Mouse (Mus musculus): Measurements from ENCODE around the gene Gpc6.

Gpc6 gene

DNA sequence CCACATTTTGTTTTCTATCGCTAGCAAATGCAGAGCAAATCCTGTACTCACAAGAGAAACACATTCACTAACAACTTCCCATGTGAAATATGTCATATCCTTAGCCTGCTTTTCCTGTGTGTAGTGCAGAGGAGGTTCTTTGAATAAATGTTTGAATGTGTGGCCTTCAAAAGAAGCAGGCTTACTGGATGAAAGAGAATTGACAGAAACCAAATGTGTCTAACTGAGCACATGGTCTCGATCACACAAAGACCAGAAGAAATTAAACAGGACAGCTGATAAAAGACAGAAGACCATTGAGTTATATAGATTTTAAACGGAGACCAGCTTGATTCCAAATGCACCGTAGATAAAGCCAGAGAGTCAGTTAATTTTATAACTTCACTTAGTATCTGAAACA lies 726.2 kb downstream of the Gpc6 start:
- POLR2A ChIA-PET, result no interaction called here
- CTCF ChIA-PET, result no interaction called here

DNA sequence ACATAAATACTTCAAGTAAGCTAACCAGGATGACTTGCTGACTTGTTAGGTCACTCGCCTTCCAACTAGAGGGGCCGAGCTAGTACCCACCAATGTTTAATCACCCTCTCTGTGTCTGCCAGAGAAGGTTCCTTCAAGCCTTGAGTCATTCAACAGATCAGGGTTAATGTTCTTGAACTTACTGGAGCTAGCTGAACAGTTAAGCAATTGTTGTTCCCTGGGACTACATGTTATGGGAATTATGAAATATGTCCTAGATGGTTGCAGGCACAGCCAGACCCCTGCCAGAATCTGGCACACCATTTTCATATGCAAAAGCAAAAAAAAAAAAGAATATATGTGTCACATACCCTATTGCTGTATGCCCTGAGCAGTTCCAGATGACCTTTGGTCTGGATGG lies 726.8 kb downstream of the Gpc6 start:
- ChIA-PET CTCF (no interaction called here), POLR2A (no interaction called here)

GRCm38 (mm10) chr14:117655382-117655781 lies 730.3 kb downstream of the Gpc6 start:
- ChIA-PET CTCF (interaction anchor here in 1 of 4 experiments (0.6 kb wide), 1 partner anchor 1836 kb away, joined by 16 read pairs; no protein-coding TSS in a partner anchor), POLR2A (no interaction called here)

- ChIA-PET CTCF (no interaction called here), POLR2A (no interaction called here)
These were observed 734.2 kb downstream of the Gpc6 start for GRCm38 (mm10) chr14:117659198-117659761.

GRCm38 (mm10) chr14:117662261-117662660 lies 737.1 kb downstream of the Gpc6 start:
- ChIA-PET CTCF (no interaction called here), POLR2A (no interaction called here)

- CTCF ChIA-PET, result no interaction called here
- POLR2A ChIA-PET, result interaction anchor here in 1 of 4 experiments (0.6 kb wide), 1 partner anchor 654 kb away, joined by 3 read pairs; no protein-coding TSS in a partner anchor
These were observed 739.7 kb downstream of the Gpc6 start for GRCm38 (mm10) chr14:117664796-117665195.

DNA sequence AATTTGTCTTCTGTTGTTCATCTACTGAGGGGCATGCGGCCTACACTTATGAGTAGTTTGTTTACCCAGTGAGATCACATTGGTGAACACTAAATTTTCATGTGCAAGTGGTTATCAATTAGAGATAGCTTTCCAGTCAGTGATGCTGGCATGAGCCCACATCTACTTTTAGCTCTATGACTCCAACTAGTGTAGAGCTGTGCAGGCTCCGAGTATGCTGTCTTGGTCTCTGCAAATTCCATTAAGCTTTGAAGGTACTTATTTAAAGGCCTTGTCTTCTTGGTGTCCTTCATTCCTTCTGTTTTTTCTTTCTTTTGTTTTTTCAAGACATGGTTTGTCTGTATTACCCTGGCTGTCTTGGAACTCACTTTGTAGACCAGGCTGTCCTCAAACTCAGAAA lies 741.0 kb downstream of the Gpc6 start:
- POLR2A ChIA-PET, result no interaction called here
- CTCF ChIA-PET, result no interaction called here

- ChIA-PET POLR2A (no interaction called here), CTCF (no interaction called here)
These were observed 748.4 kb downstream of the Gpc6 start for GRCm38 (mm10) chr14:117673541-117673940.

DNA sequence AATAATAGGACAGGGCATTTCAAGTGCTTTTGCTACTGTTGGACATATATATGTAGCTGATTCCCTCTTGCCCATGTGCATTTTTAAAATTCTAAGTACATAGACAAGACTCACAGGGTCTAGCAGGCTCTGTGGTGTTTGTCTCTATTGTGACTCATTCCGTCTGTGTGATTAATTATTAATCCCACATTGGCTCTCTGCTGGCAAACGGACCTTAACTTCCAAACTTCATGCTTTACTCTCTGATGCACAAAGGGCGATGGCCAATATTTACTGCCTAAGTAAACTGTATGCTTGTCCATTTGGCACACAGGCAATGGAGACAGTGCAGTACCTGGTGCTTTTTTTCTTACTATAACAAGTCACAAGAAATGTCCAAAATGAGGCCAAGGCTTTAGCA lies 749.4 kb downstream of the Gpc6 start:
- CTCF ChIA-PET, result no interaction called here
- POLR2A ChIA-PET, result no interaction called here

DNA sequence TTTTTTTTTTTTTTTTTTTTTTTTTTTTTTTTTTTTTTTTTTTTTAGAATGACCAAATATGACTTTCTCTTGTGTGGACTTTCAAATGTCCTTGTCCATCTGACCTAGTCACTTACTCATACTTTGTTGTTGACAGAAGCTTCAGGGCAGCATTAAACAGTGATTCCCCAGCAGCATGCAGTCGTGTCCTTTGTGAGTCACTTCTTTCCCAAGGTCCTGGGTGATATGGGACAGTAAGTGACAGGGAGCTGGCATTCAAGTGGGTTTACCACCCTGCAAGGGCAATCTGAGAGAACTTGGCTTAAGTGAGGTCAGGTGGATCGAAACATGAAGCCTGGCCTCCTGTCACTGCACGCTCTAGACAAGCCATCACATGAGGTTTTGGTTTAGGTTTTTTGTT lies 754.8 kb downstream of the Gpc6 start:
- POLR2A ChIA-PET, result no interaction called here

DNA sequence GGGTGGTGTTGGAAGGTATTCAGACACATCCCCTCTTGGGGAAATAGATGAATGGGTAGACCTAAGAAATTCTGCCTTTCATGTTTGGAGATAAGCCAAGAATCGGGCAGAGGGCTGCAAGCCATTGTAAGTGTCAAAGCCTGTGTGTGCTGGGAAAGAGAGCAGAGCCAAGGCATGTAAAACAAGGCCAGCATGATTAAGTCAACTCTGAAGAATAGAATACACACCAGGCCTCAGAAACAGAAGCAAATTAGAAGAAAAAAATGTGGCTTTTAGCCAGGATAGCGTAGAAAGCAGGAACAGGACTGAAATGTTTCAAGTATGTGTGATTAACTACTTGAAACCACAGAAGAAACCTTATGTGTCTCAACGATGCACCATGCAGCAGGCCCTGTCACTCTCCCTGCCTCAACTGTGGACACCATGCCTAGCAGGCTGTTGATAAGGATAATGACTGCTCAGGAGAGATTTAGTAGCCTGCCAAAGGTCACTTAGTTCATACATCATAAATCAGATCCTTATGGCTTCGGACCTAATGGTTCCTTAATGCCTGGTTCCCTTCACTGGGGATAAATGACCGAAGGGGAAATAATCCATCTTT lies 756.3 kb downstream of the Gpc6 start:
- ChIA-PET POLR2A (no interaction called here), CTCF (no interaction called here)

More for the DNA sequence above, 754.8 kb downstream of the Gpc6 start:
- CTCF ChIA-PET, result no interaction called here

DNA sequence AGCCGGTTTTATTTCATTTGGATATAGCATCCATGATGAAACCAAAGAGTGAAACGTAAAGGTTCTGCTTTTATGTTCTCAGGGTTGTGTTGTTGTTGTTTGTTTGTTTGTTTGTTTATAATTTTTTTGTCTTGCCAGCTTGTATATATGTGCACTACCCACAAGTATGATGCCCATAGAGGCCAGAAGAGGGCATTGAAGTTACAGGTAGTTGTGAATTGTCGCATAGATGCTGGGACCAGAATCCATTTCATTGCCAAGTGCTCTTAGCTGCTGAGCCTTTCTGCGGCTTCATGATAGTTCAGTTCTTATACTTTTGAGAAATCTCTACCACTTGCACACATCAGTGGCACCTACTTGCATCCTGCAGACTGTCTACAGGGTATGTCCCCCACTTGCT lies 758.0 kb downstream of the Gpc6 start:
- POLR2A ChIA-PET, result no interaction called here

DNA sequence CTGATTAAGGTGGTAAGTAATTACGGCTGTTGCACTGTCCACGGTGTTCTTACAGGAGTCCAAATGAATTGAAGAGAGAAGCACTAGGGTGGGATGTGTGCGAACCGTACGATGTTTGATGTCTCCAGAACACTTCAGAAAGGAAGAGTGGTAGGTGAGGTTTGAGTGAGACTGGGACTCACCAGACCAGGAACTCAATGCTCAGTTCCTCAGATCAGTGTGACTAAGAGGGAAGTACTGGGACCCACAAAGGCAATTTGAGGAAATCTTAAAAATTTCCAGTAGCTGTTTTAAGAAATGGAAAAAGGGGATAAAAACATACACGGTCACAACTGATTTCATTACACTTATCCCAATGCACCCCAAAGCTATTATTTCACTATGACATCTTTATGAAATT lies 764.7 kb downstream of the Gpc6 start:
- POLR2A ChIA-PET, result no interaction called here
- CTCF ChIA-PET, result no interaction called here

More for the DNA sequence above, 758.0 kb downstream of the Gpc6 start:
- CTCF ChIA-PET, result no interaction called here

DNA sequence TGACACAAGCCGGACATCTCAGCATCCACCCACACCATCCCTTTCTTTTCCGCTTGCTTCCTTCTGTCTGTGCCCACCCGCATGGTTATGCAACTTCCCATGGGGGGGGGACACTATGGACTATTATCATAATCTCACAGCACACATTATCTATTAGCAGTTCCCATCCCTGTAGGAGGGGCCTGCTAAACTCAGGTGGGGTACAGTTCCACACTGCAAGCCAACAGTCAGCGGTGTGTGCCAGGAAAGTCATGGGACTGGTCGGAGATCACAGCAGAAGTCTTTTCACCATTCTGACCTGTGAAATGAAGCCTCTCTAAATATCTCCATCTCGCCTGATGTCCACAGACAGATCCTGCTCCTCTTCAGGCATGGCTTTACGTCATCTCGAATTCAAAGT lies 770.5 kb downstream of the Gpc6 start:
- POLR2A ChIA-PET, result no interaction called here
- CTCF ChIA-PET, result interaction anchor here in 1 of 4 experiments (0.6 kb wide), 1 partner anchor 11 kb away, joined by 9 read pairs; no protein-coding TSS in a partner anchor

DNA sequence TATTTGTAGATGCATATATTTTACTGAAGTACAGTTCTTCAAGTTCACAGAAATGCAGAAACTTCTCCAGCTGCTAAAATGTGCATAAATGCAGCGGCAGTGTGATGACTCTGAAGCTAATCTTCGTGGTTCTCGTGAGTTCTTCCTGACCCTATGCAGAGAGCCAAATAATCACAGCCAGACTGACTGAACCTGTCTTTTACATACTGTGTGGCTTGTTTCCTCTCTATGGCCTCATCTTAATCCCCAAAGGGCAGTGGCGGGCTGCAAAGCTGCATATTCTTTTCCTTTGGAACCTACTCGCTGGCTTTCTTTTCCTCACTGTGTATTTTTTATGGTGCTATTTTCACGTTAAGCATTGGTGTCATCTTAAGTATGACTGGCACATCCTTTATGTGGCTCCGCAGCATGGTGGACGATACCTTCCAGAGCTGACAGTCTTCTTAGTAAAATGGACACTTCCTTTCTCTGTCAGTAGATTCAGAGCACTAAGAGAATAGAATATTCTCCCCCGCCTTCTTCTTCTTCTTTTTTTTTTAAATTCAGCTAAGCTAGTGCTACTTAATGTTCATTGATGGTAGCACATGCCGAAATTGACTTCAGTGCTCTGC lies 775.7 kb downstream of the Gpc6 start:
- ChIA-PET POLR2A (no interaction called here), CTCF (no interaction called here)

DNA sequence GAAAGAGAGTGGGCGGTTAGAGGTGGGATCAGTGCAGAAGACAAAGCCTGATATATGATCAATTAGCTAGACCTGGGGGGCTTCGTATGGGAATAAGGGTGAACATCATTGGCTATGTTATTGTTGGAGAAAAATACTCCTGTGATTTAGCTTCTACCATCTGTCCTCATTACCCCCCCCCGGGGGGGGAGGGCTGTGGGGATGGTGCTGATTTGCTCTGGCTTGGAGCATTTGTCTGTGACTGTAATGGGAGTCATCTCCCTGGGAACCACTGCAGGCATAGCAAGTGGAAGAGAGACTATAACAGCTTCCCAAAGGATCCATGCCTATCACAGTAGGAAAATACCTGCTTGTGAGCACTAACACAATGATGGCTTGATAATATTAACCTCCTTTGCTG lies 783.7 kb downstream of the Gpc6 start:
- POLR2A ChIA-PET, result no interaction called here
- CTCF ChIA-PET, result no interaction called here

DNA sequence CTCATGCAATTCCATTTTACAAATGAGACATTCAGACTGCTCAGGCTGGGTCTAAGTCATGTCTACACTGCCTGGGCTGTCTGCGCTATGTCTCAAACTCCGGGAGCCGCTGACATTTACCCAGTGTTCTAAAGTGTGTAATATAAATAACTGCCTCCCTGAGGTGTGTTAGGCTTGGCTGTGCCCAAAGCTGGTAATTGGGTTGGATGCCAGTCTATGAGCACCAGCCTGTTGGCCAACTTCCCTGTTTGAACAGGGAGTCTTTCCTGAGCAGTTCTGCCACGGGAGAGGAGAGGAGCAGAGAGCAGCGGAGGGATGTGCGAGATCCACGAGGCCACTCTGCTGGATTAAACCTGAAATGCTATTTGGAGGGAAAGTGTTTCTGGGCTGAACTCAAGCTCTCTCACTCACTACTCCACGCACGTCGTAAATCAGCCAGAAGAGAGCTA lies 785.4 kb downstream of the Gpc6 start:
- ChIA-PET POLR2A (no interaction called here), CTCF (no interaction called here)

DNA sequence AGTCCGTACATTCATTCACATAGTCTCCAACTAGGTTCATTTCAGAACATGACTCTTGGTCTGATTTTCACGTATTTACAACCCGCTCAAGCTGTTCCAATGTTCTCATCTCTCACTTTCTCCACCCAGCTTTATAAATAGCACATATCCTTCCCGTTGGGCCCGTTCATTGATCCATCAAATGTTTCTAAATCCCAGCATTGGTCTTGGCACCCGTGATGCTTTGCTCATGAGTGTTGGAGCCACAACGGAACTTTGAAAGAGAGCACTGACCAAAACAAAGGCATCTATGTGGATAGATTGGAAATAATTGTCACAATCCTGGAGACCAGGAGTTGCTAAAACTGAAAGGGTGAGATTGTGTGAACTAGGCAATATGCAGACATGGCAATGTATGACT lies 787.2 kb downstream of the Gpc6 start:
- ChIA-PET POLR2A (no interaction called here), CTCF (no interaction called here)

GRCm38 (mm10) chr14:117714165-117714564 lies 789.0 kb downstream of the Gpc6 start:
- POLR2A ChIA-PET, result no interaction called here
- CTCF ChIA-PET, result no interaction called here

DNA sequence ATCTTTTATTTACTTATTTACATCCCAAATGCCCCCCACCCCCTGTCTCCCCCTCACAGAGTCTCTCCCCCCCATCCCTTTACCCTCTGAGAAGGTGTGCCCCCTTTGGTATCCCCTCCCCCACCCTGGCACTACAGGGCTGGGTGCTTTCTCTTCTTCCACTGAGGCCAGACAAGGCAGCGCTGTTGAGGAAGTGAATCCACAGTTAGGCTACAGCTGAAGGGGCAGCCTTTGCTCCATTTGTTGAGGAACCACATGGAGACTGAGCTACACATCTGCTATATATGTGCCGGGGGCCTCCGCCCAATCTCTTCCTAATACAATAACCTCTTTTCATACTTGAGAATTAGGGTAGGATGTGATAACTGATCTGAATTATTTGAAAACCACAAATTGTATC lies 791.2 kb downstream of the Gpc6 start:
- ChIA-PET POLR2A (no interaction called here), CTCF (no interaction called here)

- POLR2A ChIA-PET, result no interaction called here
- CTCF ChIA-PET, result no interaction called here
These were observed 803.6 kb downstream of the Gpc6 start for GRCm38 (mm10) chr14:117728741-117729140.

DNA sequence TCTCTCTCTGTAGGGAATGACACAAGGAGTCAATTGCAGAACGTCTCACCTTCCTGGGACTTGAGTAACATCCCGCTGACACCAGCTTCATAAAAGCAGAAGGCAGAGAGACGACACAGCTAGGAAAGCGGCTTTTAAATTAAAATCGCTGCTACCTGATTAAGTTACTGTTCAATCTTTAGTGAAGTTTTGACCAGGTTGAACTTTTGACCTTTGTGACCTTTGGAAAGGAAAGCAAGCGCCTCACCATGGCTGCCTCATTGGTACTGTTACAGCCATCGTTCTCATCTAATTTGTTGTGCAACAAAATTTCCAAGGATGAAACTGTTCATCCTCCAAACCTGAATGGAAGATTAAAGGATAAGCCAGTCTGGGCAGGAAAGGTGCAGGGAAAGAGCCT lies 830.1 kb downstream of the Gpc6 start:
- ChIA-PET CTCF (no interaction called here), POLR2A (no interaction called here)

Measured in embryonic stem cell, embryonic (primary cell).